Comparison of ENCODE assay signal across 8 mouse cellular contexts in the genomic region with DNA sequence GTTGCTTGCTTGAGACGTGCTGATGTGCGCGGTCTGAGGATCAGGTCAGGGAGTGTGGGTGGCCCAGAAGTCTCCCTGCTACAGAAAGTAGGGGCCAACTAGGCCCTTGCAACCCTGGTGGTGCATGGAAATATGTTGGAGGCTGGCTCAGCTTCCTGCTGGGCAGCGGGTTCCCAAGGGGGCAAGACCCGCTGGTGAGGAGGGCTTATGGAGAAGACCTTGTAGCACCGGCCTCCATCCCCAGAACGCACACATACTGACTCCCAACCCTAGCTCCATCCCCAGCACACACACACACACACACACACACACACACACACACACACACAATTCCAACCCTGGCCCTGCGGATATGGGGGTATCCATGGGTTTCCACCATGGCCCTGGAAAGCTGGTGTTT. TPM values are rescaled to one million over a fixed set of nuclear protein-coding genes. Genes with fewer than 3 reads are reported as not detected.
DNase-seq lines count a peak whose midpoint lies in the region; ATAC-seq lines count a peak whose summit lies in the region.

No protein-coding gene starts in this region.

- no peak for DNase-seq in lung, postnatal 36 days
- peak; percentile 41 for DNase-seq in neural tube, embryonic 11.5 days (ENCODE audit: low spot score)
- no peak for DNase-seq in adrenal gland, postnatal 10 days
- DNase-seq in adrenal gland, postnatal 4 days (ENCODE audit: low spot score in 2 of 2), result no peak
- no peak for DNase-seq in spleen, adult 12 weeks (ENCODE audit: low spot score)

- H3K4me2 ChIP-seq in lung, embryonic 16.5 days (ENCODE audit: low read depth, low read length), result peak overlapping the region; percentile 94
- H3K4me2 ChIP-seq in embryonic facial prominence, embryonic 12.5 days (replicated peaks), result peak overlapping the region; percentile 98
- H3K4me2 ChIP-seq in hindbrain, embryonic 15.5 days, result peak overlapping the region; percentile 98
- peak overlapping the region; percentile 96 for H3K4me2 ChIP-seq in neural tube, embryonic 11.5 days (ENCODE audit: low read depth)

- ATAC-seq in lung, embryonic 16.5 days (ENCODE audit: low read depth), result no peak
- no peak for ATAC-seq in embryonic facial prominence, embryonic 12.5 days (ENCODE audit: insufficient number of reproducible peaks, insufficient read depth, low FRiP score, low TSS enrichment)
- ATAC-seq in hindbrain, embryonic 15.5 days (ENCODE audit: low FRiP score, low read depth), result no peak
- no peak for ATAC-seq in neural tube, embryonic 11.5 days (ENCODE audit: insufficient read depth, low FRiP score, low TSS enrichment)

- H3K4me1 ChIP-seq in lung, embryonic 16.5 days (replicated peaks; ENCODE audit: control insufficient read depth, insufficient read depth, low read length), result peaks cover 33% of the 10 kb centered on the region
- peaks cover 35% of the 10 kb centered on the region for H3K4me1 ChIP-seq in embryonic facial prominence, embryonic 12.5 days
- peaks cover 50% of the 10 kb centered on the region for H3K4me1 ChIP-seq in hindbrain, embryonic 15.5 days (replicated peaks)
- H3K4me1 ChIP-seq in neural tube, embryonic 11.5 days (ENCODE audit: control insufficient read depth, insufficient read depth, low read length), result peaks cover 16% of the 10 kb centered on the region

- peak overlapping the region; percentile 98 for H3K27ac ChIP-seq in lung, embryonic 16.5 days (ENCODE audit: low read length)
- peak overlapping the region; percentile 98 for H3K27ac ChIP-seq in embryonic facial prominence, embryonic 12.5 days
- peak overlapping the region; percentile 91; the same call in 1 of the 2 replicates for H3K27ac ChIP-seq in hindbrain, embryonic 15.5 days (replicated peaks)
- H3K27ac ChIP-seq in neural tube, embryonic 11.5 days (ENCODE audit: low read depth, low read length), result peak overlapping the region; percentile 69; the same call in 1 of the 2 replicates

- H3K4me3 ChIP-seq in lung, embryonic 16.5 days (ENCODE audit: low read length), result peak overlapping the region; percentile 85
- H3K4me3 ChIP-seq in embryonic facial prominence, embryonic 12.5 days, result peak overlapping the region; percentile 97
- peak overlapping the region; percentile 79 for H3K4me3 ChIP-seq in hindbrain, embryonic 15.5 days
- peak overlapping the region; percentile 94 for H3K4me3 ChIP-seq in neural tube, embryonic 11.5 days (ENCODE audit: low read depth, low read length)

- no peaks in the 10 kb centered on the region for H3K9me3 ChIP-seq in lung, embryonic 16.5 days (ENCODE audit: control insufficient read depth, low read length)
- no peaks in the 10 kb centered on the region for H3K9me3 ChIP-seq in embryonic facial prominence, embryonic 12.5 days
- no peaks in the 10 kb centered on the region for H3K9me3 ChIP-seq in hindbrain, embryonic 15.5 days
- H3K9me3 ChIP-seq in neural tube, embryonic 11.5 days (ENCODE audit: control insufficient read depth, low read length), result no peaks in the 10 kb centered on the region

- no peaks in the 10 kb centered on the region for H3K36me3 ChIP-seq in lung, embryonic 16.5 days (ENCODE audit: control insufficient read depth, insufficient read depth, low read length)
- H3K36me3 ChIP-seq in embryonic facial prominence, embryonic 12.5 days, result no peaks in the 10 kb centered on the region
- no peaks in the 10 kb centered on the region for H3K36me3 ChIP-seq in hindbrain, embryonic 15.5 days
- no peaks in the 10 kb centered on the region; the same call in 1 of the 2 replicates for H3K36me3 ChIP-seq in neural tube, embryonic 11.5 days (ENCODE audit: control insufficient read depth, insufficient read depth, low read length)

- peak overlapping the region; percentile 55 for H3K9ac ChIP-seq in lung, embryonic 16.5 days (ENCODE audit: low read length)
- H3K9ac ChIP-seq in embryonic facial prominence, embryonic 12.5 days, result peak overlapping the region; percentile 46
- H3K9ac ChIP-seq in hindbrain, embryonic 15.5 days, result peak overlapping the region; percentile 95; the same call in 1 of the 2 replicates
- H3K9ac ChIP-seq in neural tube, embryonic 11.5 days (ENCODE audit: low read length), result no peak overlapping the region; the same call in none of the 2 replicates

- H3K27me3 ChIP-seq in lung, embryonic 16.5 days (ENCODE audit: control insufficient read depth, insufficient read depth, low read depth, low read length), result no peaks in the 10 kb centered on the region
- H3K27me3 ChIP-seq in embryonic facial prominence, embryonic 12.5 days, result no peaks in the 10 kb centered on the region
- no peaks in the 10 kb centered on the region for H3K27me3 ChIP-seq in hindbrain, embryonic 15.5 days
- no peaks in the 10 kb centered on the region for H3K27me3 ChIP-seq in neural tube, embryonic 11.5 days (ENCODE audit: control insufficient read depth, insufficient read depth, low read length)

- 8% methylated on average over 8 of the region's 8 CpGs for WGBS in lung, embryonic 16.5 days
- 5% methylated on average over 8 of the region's 8 CpGs for WGBS in embryonic facial prominence, embryonic 12.5 days
- WGBS in hindbrain, embryonic 15.5 days, result 6% methylated on average over 8 of the region's 8 CpGs
- WGBS in neural tube, embryonic 11.5 days, result 3% methylated on average over 8 of the region's 8 CpGs

RNA-seq across cellular contexts. Expression of gene Ier5l, which starts 3.0 kb away (rescaled TPM):
- 1.1 and 1.5 TPM in 2 replicates for polyA plus RNA-seq in lung, embryonic 16.5 days (2015; fragmentation: Nextera tagmentation; extraction: Ambion mirVana)
- 4.2 and 4.5 TPM in 2 replicates for polyA plus RNA-seq in embryonic facial prominence, embryonic 12.5 days (2016; fragmentation: Nextera tagmentation; extraction: Ambion mirVana)
- 2.7 and 2.9 TPM in 2 replicates for polyA plus RNA-seq in hindbrain, embryonic 15.5 days (2015; fragmentation: Nextera tagmentation; extraction: Ambion mirVana)
- polyA plus RNA-seq in neural tube, embryonic 11.5 days (2014; fragmentation: Nextera tagmentation; extraction: Ambion mirVana), result 10.5 and 11.9 TPM in 2 replicates
- 1 to 10 TPM; 5.9 to 8.4 TPM for total RNA-seq in adrenal gland, postnatal 10 days (2021)
- 10 to 100 TPM; 10.6 to 11.6 TPM for total RNA-seq in adrenal gland, postnatal 4 days (2021)

RNA-seq across cellular contexts. Expression of gene Ptpa, which starts 55.2 kb away (rescaled TPM):
- 163 TPM in 2 replicates for polyA plus RNA-seq in lung, embryonic 16.5 days (2015; fragmentation: Nextera tagmentation; extraction: Ambion mirVana)
- polyA plus RNA-seq in embryonic facial prominence, embryonic 12.5 days (2016; fragmentation: Nextera tagmentation; extraction: Ambion mirVana), result 140 and 145 TPM in 2 replicates
- polyA plus RNA-seq in hindbrain, embryonic 15.5 days (2015; fragmentation: Nextera tagmentation; extraction: Ambion mirVana), result 138 and 150 TPM in 2 replicates
- 63.2 and 64.2 TPM in 2 replicates for polyA plus RNA-seq in neural tube, embryonic 11.5 days (2014; fragmentation: Nextera tagmentation; extraction: Ambion mirVana)
- total RNA-seq in adrenal gland, postnatal 10 days (2021), result 100 to 1,000 TPM; 152 to 170 TPM
- total RNA-seq in adrenal gland, postnatal 4 days (2021), result 100 to 1,000 TPM; 165 to 169 TPM

RNA-seq across cellular contexts. Expression of gene Crat, which starts 55.4 kb away (rescaled TPM):
- polyA plus RNA-seq in lung, embryonic 16.5 days (2015; fragmentation: Nextera tagmentation; extraction: Ambion mirVana), result 39.3 and 42.4 TPM in 2 replicates
- 23.8 and 26.9 TPM in 2 replicates for polyA plus RNA-seq in embryonic facial prominence, embryonic 12.5 days (2016; fragmentation: Nextera tagmentation; extraction: Ambion mirVana)
- 25.7 and 29.5 TPM in 2 replicates for polyA plus RNA-seq in hindbrain, embryonic 15.5 days (2015; fragmentation: Nextera tagmentation; extraction: Ambion mirVana)
- 27.4 and 29.1 TPM in 2 replicates for polyA plus RNA-seq in neural tube, embryonic 11.5 days (2014; fragmentation: Nextera tagmentation; extraction: Ambion mirVana)
- 100 to 1,000 TPM; 317 to 355 TPM for total RNA-seq in adrenal gland, postnatal 10 days (2021)
- 10 to 100 TPM; 77.6 to 90.3 TPM for total RNA-seq in adrenal gland, postnatal 4 days (2021)
